Mouse (Mus musculus): ENCODE measurements around the gene Irf8.

Gene Irf8

GRCm38 (mm10) chr8:120751226-120752081, 15.3 kb downstream of the Irf8 start:
- DNase-seq: peak; percentile 69 to 78

- no peak for DNase-seq
Observed at GRCm38 (mm10) chr8:120752082-120752452, 15.9 kb downstream of the Irf8 start.

GRCm38 (mm10) chr8:120753476-120753875, 17.3 kb downstream of the Irf8 start:
- DNase-seq: no peak

GRCm38 (mm10) chr8:120755306-120756297, 19.4 kb downstream of the Irf8 start:
- no peak for DNase-seq

GRCm38 (mm10) chr8:120758005-120758404, 21.8 kb downstream of the Irf8 start:
- no peak for DNase-seq

- no peak for DNase-seq
Observed at GRCm38 (mm10) chr8:120759847-120760246, 23.7 kb downstream of the Irf8 start.

- DNase-seq: no peak
Observed at GRCm38 (mm10) chr8:120760341-120761215, 24.4 kb downstream of the Irf8 start.

GRCm38 (mm10) chr8:120763267-120763666, 27.1 kb downstream of the Irf8 start:
- DNase-seq: no peak

- no peak for DNase-seq
Observed at GRCm38 (mm10) chr8:120764638-120765037, 28.5 kb downstream of the Irf8 start.

- DNase-seq: no peak
Observed at GRCm38 (mm10) chr8:120766622-120767021, 30.5 kb downstream of the Irf8 start.

GRCm38 (mm10) chr8:120768454-120769218, 32.5 kb downstream of the Irf8 start:
- no peak for DNase-seq

GRCm38 (mm10) chr8:120777184-120777583, 41.0 kb downstream of the Irf8 start:
- no peak for DNase-seq

GRCm38 (mm10) chr8:120777732-120778131, 41.6 kb downstream of the Irf8 start:
- DNase-seq: no peak

GRCm38 (mm10) chr8:120779106-120779505, 42.9 kb downstream of the Irf8 start:
- DNase-seq: no peak

GRCm38 (mm10) chr8:120783781-120784180, 47.6 kb downstream of the Irf8 start:
- DNase-seq: no peak

GRCm38 (mm10) chr8:120786753-120787152, 50.6 kb downstream of the Irf8 start:
- no peak for DNase-seq

GRCm38 (mm10) chr8:120787631-120788030, 51.5 kb downstream of the Irf8 start:
- DNase-seq: no peak

GRCm38 (mm10) chr8:120792710-120793109, 56.6 kb downstream of the Irf8 start:
- no peak for DNase-seq

GRCm38 (mm10) chr8:120795944-120796635, 59.9 kb downstream of the Irf8 start:
- peak; percentile 81 to 82 for DNase-seq

- peak; percentile 26 to 43 for DNase-seq
Observed at GRCm38 (mm10) chr8:120797019-120797727, 61.0 kb downstream of the Irf8 start.
